Mouse (Mus musculus): ENCODE results near the gene Cbx6.
"Not testable (repeated sequence)": the region's sequence is repeated elsewhere in the genome, so short reads cannot be mapped to it uniquely, and the experiment has no call there.

Cbx6 gene

DNA sequence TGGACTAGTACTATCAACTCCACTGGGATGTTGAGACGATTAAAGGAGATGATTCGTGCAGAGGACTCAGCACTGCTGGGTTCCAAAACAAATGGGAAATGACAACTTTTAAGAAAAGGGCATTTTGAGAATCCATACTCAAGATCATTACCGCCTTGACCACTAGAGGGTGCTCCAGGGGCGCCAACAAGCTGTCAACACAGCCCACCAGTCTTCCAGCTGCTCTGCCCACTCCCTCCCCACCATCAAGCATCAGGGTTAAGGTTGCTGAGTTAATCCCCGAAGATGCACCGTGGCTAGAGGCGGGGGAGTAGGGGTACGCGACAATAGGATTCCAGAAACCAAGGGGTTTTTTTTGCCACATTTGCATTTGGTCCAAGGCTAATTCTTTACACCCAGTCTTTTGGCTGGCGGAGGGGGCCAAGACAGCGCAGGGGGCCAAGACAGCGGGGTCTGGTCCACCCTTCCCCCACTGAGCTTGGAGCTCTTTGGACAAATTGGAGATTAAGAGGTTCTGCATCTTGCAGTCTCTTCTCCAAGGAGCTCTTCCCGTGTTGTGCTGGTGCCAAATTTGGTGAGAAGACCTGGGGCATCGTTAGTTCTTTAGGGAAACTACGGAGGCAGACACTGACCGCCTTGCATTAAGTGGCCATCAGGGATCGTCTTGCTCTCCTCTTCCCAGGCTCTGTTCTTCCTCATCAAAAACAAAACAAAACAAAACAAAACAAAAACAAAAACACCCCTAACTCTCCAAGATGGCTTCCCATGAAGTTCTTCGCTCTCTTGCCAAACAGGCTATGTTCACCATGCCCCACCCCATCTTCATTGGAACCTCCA, 2.2 kb downstream of the Cbx6 start:
- peak; percentile 54 for DNase-seq (ENCODE audit: extremely low spot score, low read depth, low spot score)

DNA sequence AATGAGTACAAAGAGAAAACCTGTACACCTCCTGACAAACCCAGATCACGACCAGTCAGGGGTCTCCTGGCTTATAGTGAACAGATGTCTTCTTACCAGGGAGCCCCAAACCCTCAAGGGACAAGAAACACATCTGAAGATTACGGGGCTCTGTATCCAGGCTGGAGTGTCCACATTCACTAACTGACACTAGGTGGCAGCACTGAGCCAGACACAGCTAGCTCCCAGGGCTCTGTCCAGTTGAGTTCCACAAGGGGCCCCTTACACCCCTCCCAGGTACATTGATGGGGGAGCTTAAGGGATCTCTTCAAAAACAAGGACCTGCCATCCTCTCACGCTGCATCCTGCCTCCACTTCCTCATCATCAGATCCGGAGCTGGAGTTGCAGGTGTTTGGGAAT, 4.1 kb downstream of the Cbx6 start:
- peak; percentile 56 for DNase-seq (ENCODE audit: extremely low spot score, low read depth, low spot score)

DNA sequence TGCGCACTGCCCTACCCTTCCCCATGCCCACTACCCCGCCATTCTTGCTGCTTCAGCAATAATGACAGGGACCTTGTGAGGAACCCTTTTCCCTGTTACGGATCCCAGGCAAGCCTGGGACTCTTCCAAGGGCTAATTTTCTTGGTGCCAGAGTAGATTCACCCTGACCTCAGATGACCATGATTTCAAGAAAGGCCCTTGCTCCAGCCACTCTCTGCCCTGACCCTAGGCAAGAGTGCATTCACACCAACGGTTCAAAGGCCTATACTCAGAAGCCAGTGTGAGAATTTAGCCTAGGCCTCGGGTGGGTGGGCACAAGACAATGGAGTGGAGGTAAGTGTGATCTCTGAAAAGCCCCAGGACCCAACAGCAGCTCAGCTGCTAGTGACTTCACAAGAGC, 5.1 kb downstream of the Cbx6 start:
- DNase-seq (ENCODE audit: extremely low spot score, low read depth, low spot score): no peak

DNA sequence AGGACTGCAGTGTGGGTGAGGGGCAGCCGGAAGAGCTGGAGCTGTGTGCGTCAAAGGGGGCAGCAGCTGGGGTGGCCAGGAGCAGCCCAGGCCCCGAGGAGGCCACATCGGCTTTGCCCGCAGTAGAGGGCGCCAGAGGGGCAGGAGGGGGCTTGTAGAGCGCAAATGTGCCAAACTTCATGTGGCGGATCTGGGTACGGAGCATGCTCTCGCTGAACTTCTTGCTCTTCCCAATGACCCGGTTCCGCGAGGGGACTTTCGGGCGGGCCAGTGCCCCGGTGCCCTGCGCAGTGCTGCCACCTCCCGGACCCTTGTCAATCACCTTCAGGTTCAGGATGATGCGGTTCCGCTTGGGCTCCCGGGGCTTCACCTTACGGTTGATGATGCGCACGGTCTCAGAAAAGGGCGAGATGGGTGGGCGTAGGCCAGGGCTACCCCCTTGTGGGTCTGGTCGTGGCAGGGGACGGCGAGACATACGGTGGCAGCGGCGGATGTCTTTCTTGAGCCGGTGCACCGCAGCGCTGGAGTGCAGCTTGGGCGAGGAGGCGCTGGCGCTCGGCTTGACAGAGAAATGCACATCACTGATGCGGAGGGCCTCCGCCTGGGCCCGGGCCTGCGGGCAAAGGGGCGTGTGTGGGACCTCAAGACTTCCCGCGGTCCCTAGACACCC, 6.0 kb downstream of the Cbx6 start:
- DNase-seq (ENCODE audit: extremely low spot score, low read depth, low spot score): no peak

DNA sequence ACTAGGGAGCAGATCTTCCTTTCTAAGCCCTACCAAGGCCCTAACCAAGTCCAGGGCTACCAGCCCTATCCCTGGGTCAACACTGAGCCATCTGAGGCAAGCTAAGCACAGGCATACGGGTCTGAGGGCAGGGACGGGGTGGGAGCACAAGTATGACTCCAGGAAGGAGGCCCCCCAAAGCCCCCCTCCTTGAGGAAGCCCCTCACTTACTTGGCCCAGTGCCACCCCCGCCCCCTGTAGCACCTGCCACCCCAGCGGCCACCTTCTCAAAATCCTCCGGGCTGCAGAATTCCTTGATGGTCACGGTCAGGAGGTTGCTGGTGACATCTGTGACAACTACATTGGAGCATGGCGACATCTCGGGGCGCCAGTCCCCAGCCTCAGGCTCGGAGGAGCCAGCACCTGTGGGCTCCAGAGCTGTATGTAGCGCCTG, 6.7 kb downstream of the Cbx6 start:
- DNase-seq (ENCODE audit: extremely low spot score, low read depth, low spot score): no peak

DNA sequence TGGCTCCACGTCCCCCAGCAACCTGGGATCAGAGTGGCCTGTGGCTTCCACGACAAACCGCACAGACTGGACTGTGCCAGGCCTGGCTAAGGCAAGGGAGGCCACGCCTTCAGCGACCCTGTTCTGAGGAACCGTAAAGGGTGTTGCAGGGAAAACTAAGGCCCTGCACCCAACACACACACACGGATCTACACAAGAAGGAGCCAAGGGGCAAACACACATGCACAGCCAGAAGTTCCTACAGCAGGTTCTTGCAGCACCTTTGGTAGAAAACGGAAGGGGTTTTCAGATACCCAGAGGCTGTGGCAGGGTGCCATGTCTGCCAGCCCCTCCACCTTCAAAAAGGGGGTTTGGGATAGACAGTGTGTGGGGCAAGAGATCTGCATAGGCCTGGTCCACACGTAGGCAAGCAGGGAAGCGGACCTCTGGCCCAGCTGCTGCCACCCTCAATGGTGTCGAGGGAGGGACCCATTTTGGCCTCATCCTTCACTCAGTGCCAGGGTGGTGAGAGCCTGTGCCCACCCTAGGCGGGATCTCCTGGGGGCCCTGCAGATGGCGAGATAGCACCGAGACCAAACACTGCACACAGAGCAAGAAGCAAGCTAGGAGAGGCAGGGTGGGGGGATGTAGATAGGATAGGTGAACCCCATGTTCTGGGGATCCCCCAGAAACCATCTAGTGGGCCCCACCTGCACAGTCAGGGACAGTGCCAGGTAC, 7.3 kb downstream of the Cbx6 start:
- DNase-seq (ENCODE audit: extremely low spot score, low read depth, low spot score): no peak

DNA sequence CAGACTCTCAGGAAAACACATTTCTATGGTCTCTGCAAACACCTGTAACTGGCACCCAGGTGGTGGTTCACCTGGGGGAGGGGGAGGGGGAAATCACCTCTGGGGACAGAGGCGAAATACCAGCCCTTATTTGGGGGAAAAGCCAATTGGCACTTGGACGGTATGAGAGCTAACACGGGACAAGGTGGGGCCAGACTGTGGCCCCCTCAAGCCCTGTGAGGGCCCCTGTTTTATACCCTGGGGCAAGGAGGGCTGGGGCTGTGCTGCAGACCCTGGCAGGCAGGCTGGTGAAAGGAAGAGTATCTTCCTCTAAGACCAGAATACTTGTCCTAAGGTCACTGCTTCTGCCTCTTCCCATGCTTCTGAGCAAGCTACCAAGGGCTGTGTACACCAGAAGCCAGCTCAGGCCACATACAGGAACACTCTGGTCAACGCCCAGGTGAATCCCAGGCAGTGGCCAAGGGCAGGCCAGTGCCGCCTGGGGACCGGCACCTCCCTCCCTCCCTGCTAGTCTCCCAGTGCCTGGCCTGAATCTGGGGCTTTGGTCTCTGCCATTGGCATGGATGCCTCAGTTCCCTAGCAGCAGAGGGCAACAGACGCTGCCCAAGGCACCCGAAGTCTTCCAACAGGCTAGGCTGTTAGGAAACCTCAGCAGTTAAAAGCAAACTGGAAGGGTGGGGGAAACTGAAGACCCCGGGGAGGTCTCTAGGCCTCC, 8.1 kb downstream of the Cbx6 start:
- DNase-seq (ENCODE audit: extremely low spot score, low read depth, low spot score): no peak

DNA sequence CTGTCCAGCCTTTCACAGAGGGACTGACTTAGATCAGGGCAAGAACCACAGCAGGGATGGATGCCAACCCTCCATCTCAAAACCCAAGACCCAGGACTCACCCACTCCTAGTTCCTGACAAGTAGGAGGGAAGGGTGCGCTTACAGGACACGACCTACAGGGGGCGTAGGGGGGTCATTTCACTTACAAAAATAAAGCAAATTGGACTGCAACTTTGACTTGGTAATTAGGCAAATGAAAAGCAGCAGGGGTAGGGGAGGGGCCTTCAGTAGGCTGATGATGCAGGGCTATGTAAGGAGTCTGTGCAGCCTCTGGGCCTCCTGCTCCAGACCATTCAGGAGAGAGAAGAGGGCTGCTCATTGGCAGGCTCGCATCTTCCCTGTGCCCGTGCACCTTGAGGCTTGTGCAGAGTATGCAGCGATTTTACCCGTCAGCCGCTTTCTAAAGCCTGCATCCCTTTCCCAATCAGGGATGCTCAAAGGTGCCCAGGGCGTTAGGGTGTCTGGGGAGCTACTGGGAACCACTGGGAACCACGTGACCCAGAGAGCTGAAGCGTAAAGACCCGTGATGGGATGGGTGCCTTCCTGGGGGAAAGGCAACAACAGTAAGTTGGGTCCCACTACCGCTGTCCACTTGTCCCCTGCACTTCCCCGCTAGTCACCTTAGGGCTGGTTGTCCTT, 9.2 kb downstream of the Cbx6 start:
- DNase-seq (ENCODE audit: extremely low spot score, low read depth, low spot score): no peak

DNA sequence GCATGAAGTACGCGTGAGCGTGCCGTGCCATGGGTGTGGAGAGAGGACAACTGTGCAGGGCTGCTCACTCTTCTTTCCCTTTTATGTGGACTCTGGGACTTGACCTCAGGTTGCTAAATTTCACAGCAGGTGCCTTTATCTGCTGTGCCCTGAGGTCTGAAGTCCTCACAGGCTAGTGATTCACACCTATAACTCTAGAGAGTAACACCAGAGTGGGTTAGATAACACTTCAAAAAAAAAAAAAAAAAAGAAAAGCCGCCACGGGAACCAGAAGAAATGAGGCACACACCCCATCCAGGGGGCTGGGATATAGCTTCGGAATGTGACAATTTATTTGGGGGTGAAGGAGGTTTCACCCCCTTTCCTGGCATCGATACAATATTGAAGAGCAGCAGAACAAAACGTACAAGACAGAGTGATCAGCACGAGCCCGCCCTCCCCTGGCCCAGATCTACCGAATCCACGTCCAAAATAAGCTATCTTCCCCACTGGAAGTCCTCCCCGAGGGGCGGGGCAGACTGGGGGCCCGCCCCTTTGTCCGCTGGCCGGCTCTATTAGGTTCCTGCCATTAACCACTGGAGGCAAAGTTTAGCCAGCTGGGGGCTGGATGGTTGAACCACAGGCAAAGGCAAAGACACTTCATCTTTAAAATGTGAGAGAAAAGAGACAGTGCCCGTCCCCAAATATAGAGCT, 10.8 kb downstream of the Cbx6 start:
- DNase-seq (ENCODE audit: extremely low spot score, low read depth, low spot score): no peak

DNA sequence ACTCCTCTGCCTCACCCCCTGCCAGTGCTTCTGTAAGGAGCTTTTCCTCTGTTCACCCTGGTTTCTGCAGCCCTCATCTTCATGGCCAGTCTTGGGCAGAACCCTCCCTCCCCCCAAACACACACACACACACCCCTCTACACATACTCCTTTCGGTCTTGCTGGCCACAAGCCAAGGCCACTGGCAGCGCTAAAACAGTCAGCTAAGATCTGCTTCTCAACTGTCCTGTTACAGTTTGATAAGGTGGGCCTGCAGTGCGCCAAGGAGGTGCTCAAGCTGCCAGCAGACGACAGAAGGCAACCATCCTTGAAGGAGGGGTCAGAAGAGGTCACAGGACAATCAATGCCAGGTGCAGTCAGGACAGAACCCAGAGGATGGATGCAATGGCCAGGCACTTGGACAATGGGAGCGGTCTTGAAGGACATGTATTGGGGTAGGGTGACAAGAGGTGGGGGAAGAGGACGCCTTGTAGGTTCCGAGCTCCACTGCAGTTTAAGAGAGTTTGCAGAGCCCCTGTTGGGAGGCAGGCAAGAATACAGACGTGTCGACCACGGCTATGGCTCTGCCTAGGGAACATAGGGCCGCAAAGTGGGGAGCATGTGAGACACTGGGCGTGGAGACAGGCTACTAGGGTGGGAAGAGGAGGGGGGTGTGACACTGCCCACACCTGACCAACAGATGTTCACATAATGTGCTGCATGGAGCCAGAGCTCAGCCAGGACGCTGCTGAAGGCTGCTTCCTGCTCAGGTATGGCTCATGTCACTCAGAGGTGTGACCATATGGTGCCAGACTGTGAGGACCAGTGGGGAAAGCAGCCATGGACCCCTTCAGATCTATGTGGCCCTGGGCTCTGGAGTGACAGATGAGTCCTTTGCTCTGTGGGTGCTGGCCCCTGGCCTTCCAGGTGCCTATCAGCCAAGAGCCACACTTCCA, 12.0 kb downstream of the Cbx6 start:
- no peak for DNase-seq (ENCODE audit: extremely low spot score, low read depth, low spot score)

DNA sequence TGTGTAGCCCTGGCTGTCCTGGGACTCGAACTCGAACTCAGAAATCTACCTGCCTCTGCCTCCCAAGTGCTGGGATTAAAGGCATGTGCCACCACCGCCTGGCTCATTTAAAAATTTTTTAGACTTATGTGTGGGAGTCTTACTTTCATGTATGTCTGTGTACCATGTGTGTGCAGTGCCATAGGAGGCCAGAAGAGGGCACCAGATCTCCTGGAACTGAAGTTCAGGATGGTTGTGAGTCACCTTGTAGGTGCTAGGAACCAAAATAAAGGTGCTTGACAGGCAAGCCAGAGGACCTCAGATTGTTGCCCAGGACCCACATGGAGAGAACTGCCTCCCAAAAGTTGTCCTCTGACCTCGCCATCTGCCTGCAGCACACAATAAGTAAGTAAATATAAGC, 16.2 kb downstream of the Cbx6 start:
- DNase-seq (ENCODE audit: extremely low spot score, low read depth, low spot score): no peak

DNA sequence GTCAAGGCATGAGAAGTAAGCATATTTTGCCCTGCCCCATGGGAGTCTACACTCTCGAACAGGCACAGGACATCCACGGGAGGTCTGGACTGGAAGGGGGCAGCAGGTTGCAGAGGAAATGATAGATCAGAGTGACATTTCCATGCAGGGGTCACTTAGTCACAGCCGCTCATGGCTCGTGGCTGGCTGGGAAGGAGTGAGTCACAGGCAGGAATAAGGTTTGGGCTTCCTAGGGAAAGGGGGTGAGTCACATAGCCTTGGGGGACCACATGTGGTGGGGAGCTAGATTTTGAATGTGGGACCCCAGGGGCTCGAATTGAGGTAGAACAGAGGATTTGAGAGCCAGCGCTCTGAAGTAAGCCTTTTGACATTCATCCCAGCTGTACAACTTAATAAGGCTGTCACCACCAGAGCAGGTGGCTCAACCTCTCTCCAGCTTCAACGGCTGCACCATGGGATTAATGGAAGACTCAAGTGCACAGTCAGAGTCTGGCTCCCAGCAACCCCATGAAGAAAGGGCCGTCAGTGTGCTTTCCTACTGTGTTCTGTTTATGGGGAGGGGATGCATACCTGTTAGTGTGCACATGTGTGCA, 20.7 kb downstream of the Cbx6 start:
- no peak for DNase-seq (ENCODE audit: extremely low spot score, low read depth, low spot score)

DNA sequence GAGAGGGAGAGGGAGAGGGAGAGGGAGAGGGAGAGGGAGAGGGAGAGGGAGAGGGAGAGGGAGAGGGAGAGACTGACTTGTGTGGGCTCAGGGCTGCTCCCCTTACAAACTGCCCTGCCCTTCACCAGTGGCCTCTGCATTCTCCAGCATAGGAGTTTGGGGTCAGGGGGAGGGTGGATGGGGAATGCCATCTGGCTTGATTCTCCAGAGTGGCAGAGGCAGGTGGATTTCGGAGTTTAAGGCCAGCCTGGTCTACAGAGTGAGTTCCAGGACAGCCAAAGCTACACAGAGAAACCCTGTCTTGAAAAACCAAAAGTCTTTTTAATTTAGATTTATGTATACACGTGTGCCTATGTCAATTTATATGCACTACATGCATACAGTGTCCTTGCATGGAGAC, 21.6 kb downstream of the Cbx6 start:
- DNase-seq (ENCODE audit: extremely low spot score, low read depth, low spot score): not testable (repeated sequence)

DNA sequence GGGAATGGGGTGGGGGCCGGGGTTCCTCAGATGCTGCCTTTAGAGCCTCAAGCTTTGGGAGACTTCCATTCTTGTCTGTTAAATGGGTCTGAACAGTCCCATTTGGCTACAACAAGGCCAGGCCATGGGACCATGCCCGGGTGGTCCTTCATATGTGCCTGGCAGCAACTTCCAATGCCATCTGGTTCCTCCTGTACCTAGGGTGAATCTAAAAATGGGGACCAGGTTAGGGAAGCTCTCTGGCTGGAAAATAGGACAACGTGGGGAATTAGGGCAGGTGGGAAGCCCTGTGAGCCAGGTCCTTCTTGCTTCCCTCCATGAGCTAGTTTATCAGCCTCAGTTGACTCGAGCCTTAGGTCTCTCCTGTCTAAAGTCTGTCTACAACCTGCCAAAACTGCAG, 23.5 kb downstream of the Cbx6 start:
- no peak for DNase-seq (ENCODE audit: extremely low spot score, low read depth, low spot score)

DNA sequence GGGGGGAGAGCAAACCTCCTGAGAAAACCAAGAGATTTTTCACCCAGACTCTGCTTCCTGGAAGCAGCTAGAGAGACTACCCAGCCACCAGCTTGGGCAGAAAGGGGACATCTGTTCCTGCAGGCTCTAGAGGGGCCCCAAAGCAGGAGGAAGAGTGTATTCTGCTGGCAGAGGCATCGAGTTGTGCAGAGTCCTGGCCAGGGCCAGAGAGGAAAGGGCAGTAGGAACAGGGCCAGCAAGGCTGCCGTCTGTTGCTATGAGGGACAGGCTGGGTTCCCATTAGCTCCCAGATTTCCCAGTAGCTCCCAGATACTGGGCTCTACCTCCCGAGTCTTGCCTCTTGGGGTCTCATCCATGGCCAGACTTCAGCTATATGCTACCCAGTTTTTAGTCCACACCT, 24.4 kb downstream of the Cbx6 start:
- no peak for DNase-seq (ENCODE audit: extremely low spot score, low read depth, low spot score)

DNA sequence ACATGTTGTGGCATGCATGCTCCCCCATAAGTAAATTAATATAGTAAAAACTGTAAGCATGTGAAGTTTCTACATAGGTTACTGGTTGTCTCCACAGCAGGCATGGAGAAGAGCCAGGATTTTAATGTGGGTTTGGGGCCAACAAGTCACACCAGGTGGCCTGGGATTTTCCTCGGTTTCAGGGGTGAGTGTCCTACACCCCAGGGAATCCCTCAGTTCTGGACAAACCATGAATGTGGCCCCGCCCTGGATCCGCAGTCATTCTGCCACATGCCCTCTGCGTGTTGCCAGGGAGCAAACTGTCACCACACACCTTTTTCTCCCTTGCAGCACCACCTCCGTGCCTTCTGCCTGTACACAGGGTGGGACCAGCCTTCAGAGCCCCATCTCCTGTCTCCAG, 25.8 kb downstream of the Cbx6 start:
- DNase-seq (ENCODE audit: extremely low spot score, low read depth, low spot score): no peak

DNA sequence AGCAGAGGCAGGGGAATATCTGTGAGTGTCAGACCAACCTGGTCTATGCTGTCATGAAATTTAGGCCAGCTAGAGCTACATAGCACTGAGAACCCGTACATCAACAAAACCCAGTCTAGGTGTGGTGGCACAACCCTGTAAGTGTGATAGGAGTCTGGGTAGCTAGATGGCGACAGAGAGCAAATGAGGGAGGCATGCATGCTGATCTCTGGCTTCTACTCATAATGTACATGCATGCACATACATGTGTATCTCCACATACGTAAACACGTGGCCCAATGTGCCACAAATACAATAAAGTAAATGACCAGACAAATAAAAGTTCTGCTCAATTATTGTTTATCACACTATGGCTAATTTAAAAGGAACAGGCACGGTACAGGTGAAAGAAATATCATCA, 26.4 kb downstream of the Cbx6 start:
- no peak for DNase-seq (ENCODE audit: extremely low spot score, low read depth, low spot score)

DNA sequence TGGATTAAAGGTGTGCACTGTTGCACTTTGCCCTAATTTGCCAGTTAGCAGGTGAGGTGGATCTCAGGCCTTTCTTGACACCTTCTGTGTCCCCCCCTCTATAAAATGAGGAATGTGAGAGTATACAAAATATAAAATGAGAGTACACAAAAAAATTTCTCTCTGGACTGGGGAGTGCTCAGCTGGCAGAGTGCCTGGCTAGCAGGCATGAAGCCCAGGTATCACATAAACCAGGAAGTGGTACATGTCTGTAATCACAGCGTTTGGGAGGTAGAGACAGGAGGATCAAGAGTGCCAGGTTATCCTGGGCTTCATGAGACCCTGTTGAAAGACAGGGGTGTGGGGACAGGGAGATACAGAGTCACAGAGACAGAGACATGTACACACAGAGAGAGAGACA, 27.4 kb downstream of the Cbx6 start:
- DNase-seq (ENCODE audit: extremely low spot score, low read depth, low spot score): no peak

DNA sequence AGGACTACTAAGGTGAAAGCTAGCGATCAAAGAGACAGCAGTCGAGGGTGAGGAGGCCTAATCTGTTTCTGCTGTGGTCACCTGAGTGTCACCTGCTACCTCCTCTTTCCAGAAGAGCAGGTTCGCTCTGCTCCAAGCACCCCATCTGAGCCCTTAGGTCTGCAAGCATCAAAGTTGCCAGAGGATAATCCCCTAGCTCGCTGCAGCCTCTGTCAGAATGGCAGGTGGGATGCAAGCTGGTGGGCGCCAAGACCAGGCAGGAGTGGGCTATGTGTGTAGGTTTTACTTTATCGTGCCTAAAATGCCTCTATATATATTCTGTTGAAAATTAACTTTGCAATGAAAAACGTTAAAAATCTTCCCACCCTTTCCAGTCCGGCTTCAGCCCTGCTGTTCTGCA, 29.2 kb downstream of the Cbx6 start:
- DNase-seq (ENCODE audit: extremely low spot score, low read depth, low spot score): no peak

Data from hindlimb bud, embryonic 11.5 days (tissue).